Mouse (Mus musculus): ENCODE results near the gene Cd200r3.

- TF ChIP-seq EP300 (optimal IDR thresholded peaks at IDR 0.05): no peak
- no peak for TF ChIP-seq CTCF (IDR thresholded peaks at IDR 0.05; ENCODE audit: low read depth)
Observed at GRCm38 (mm10) chr16:45006971-45007370, 63.5 kb downstream of the Cd200r3 start.

Data from stomach, postnatal 0 days (tissue).